Mouse (Mus musculus): ENCODE measurements at regions not wholly inside any gene's neighbourhood (a gene's known extent, or its start where the extent isn't known, plus 50 kb on each side); places are given as distances from the start of the nearest gene placed in this dataset.
A peak's percentile ranks its signal among the peaks of the same experiment; 100 is the strongest.

GRCm38 (mm10) chr17:87530162-87530817 is 83.6 kb upstream of the Calm2 start:
- H3K4me3 ChIP-seq (replicated peaks; ENCODE audit: extremely low read depth, low read depth, low read length) = peak overlapping the region; percentile 72
- TF ChIP-seq POLR2A (IDR thresholded peaks at IDR 0.05; ENCODE audit: borderline replicate concordance, extremely low read depth, low read depth, low read length) (peak; percentile 21; the same call in 1 of the 2 replicates), CTCF (IDR thresholded peaks at IDR 0.05; ENCODE audit: insufficient read depth, low read length) (peak; percentile 33)
- 18% methylated on average over 29 of the region's 29 CpGs for WGBS
- peaks cover 8% of the 10 kb centered on the region for H3K4me1 ChIP-seq (ENCODE audit: control insufficient read depth, insufficient read depth, low read length)
- DNase-seq = peak; percentile 93

GRCm38 (mm10) chr17:87530818-87531410 is 84.2 kb upstream of the Calm2 start:
- Histone ChIP-seq H3K4me1 (ENCODE audit: control insufficient read depth, insufficient read depth, low read length) (peaks cover 8% of the 10 kb centered on the region), H3K4me3 (replicated peaks; ENCODE audit: extremely low read depth, low read depth, low read length) (peak overlapping the region; percentile 72)
- TF ChIP-seq CTCF (IDR thresholded peaks at IDR 0.05; ENCODE audit: insufficient read depth, low read length) = no peak
- peak; percentile 60 for DNase-seq
- WGBS = 8% methylated on average over 17 of the region's 17 CpGs

GRCm38 (mm10) chr17:87531411-87532157 is 84.8 kb upstream of the Calm2 start:
- 10% methylated on average over 21 of the region's 21 CpGs for WGBS
- peak overlapping the region; percentile 36 for H3K4me3 ChIP-seq (replicated peaks; ENCODE audit: extremely low read depth, low read depth, low read length)

GRCm38 (mm10) chr17:87532158-87532545 is 85.4 kb upstream of the Calm2 start:
- 11% methylated on average over 9 of the region's 9 CpGs for WGBS
- peak overlapping the region; percentile 15 for H3K4me3 ChIP-seq (replicated peaks; ENCODE audit: extremely low read depth, low read depth, low read length)
- no peak for TF ChIP-seq CTCF (IDR thresholded peaks at IDR 0.05; ENCODE audit: insufficient read depth, low read length)
- TF ChIP-seq POLR2A (IDR thresholded peaks at IDR 0.05; ENCODE audit: borderline replicate concordance, extremely low read depth, low read depth, low read length) = peak; percentile 36; the same call in 1 of the 2 replicates
- DNase-seq = no peak
- H3K4me1 ChIP-seq (ENCODE audit: control insufficient read depth, insufficient read depth, low read length) = peaks cover 8% of the 10 kb centered on the region

More at GRCm38 (mm10) chr17:87531411-87532157, 84.8 kb upstream of the Calm2 start:
- TF ChIP-seq POLR2A (IDR thresholded peaks at IDR 0.05; ENCODE audit: borderline replicate concordance, extremely low read depth, low read depth, low read length) (peak; percentile 85; the same call in 1 of the 2 replicates), CTCF (IDR thresholded peaks at IDR 0.05; ENCODE audit: insufficient read depth, low read length) (no peak)
- H3K4me1 ChIP-seq (ENCODE audit: control insufficient read depth, insufficient read depth, low read length) = peaks cover 8% of the 10 kb centered on the region
- DNase-seq = peak; percentile 67

- no peak for TF ChIP-seq CTCF (IDR thresholded peaks at IDR 0.05; ENCODE audit: insufficient read depth, low read length)
- TF ChIP-seq POLR2A (IDR thresholded peaks at IDR 0.05; ENCODE audit: borderline replicate concordance, extremely low read depth, low read depth, low read length) = no peak
- Histone ChIP-seq H3K4me1 (ENCODE audit: control insufficient read depth, insufficient read depth, low read length) (peaks cover 8% of the 10 kb centered on the region), H3K4me3 (replicated peaks; ENCODE audit: extremely low read depth, low read depth, low read length) (no peak overlapping the region)
- WGBS = 43% methylated on average over 6 of the region's 6 CpGs
- DNase-seq = no peak
These were observed 86.0 kb upstream of the Calm2 start for GRCm38 (mm10) chr17:87532762-87533161.

GRCm38 (mm10) chr17:87549568-87549967 is 86.2 kb upstream of the Epcam start:
- no peaks in the 10 kb centered on the region for H3K4me1 ChIP-seq (ENCODE audit: control insufficient read depth, insufficient read depth, low read length)
- TF ChIP-seq CTCF (IDR thresholded peaks at IDR 0.05; ENCODE audit: insufficient read depth, low read length) = no peak
- TF ChIP-seq POLR2A (IDR thresholded peaks at IDR 0.05; ENCODE audit: borderline replicate concordance, extremely low read depth, low read depth, low read length) = no peak
- no peak overlapping the region for H3K4me3 ChIP-seq (replicated peaks; ENCODE audit: extremely low read depth, low read depth, low read length)
- 62% methylated on average over 6 of the region's 6 CpGs for WGBS
- DNase-seq = no peak

GRCm38 (mm10) chr17:87550518-87551164 is 85.1 kb upstream of the Epcam start:
- DNase-seq = no peak
- Histone ChIP-seq H3K4me1 (ENCODE audit: control insufficient read depth, insufficient read depth, low read length) (no peaks in the 10 kb centered on the region), H3K4me3 (replicated peaks; ENCODE audit: extremely low read depth, low read depth, low read length) (no peak overlapping the region)
- WGBS = 45% methylated on average over 13 of the region's 13 CpGs
- TF ChIP-seq POLR2A (IDR thresholded peaks at IDR 0.05; ENCODE audit: borderline replicate concordance, extremely low read depth, low read depth, low read length) (no peak), CTCF (IDR thresholded peaks at IDR 0.05; ENCODE audit: insufficient read depth, low read length) (no peak)

GRCm38 (mm10) chr17:87554561-87554960 is 81.2 kb upstream of the Epcam start:
- no peak for TF ChIP-seq POLR2A (IDR thresholded peaks at IDR 0.05; ENCODE audit: borderline replicate concordance, extremely low read depth, low read depth, low read length)
- no peak for TF ChIP-seq CTCF (IDR thresholded peaks at IDR 0.05; ENCODE audit: insufficient read depth, low read length)
- WGBS = 61% methylated on average over 2 of the region's 2 CpGs

GRCm38 (mm10) chr17:87558419-87558818 is 77.4 kb upstream of the Epcam start:
- TF ChIP-seq POLR2A (IDR thresholded peaks at IDR 0.05; ENCODE audit: borderline replicate concordance, extremely low read depth, low read depth, low read length) (no peak), CTCF (IDR thresholded peaks at IDR 0.05; ENCODE audit: insufficient read depth, low read length) (no peak)
- no peak for DNase-seq
- Histone ChIP-seq H3K4me3 (replicated peaks; ENCODE audit: extremely low read depth, low read depth, low read length) (no peak overlapping the region), H3K4me1 (ENCODE audit: control insufficient read depth, insufficient read depth, low read length) (no peaks in the 10 kb centered on the region)
- WGBS = 65% methylated on average over 2 of the region's 2 CpGs

More at GRCm38 (mm10) chr17:87554561-87554960, 81.2 kb upstream of the Epcam start:
- no peak for DNase-seq
- Histone ChIP-seq H3K4me1 (ENCODE audit: control insufficient read depth, insufficient read depth, low read length) (no peaks in the 10 kb centered on the region), H3K4me3 (replicated peaks; ENCODE audit: extremely low read depth, low read depth, low read length) (no peak overlapping the region)
